Mouse (Mus musculus) E14TG2a.4 (cell line): ENCODE data around the gene Kcnh7.

Experiments used
- CTCF ChIP-seq: conservative IDR thresholded peaks from 2 replicates; pipeline ENCODE4 v1.5.1; 2014; ENCODE audit warnings: low read length
- POU5F1 ChIP-seq: IDR thresholded peaks from 2 replicates; pipeline ENCODE4 v1.6.1; 2014; ENCODE audit warnings: low read length, borderline replicate concordance

GRCm38 (mm10) chr2:62807476-62807882, 376.6 kb downstream of the Kcnh7 start:
- TF ChIP-seq CTCF (no peak), POU5F1 (no peak)
